Mouse (Mus musculus): ENCODE measurements at regions not wholly inside any gene's neighbourhood (a gene's known extent, or its start where the extent isn't known, plus 50 kb on each side); places are given as distances from the start of the nearest gene placed in this dataset.

GRCm38 (mm10) chr13:107919403-107919802 is 124.8 kb upstream of the Smim15 start:
- no peak overlapping the region for H3K4me3 ChIP-seq (ENCODE audit: low read depth, low read length)
- no peak for TF ChIP-seq CTCF (IDR thresholded peaks at IDR 0.05; ENCODE audit: low read depth)
- H3K27me3 ChIP-seq (ENCODE audit: insufficient read depth, low read length): no peaks in the 10 kb centered on the region
- no peak overlapping the region for H3K27ac ChIP-seq (ENCODE audit: low read depth)
- 93% methylated on average over 3 of the region's 3 CpGs for WGBS
- no peaks in the 10 kb centered on the region; the same call in 1 of the 2 replicates for H3K4me1 ChIP-seq (ENCODE audit: insufficient read depth)
- ATAC-seq (ENCODE audit: insufficient read depth) (no peak), DNase-seq (no peak)
- no peaks in the 10 kb centered on the region for H3K9me3 ChIP-seq (ENCODE audit: low read depth, low read length)
- H3K36me3 ChIP-seq (ENCODE audit: insufficient read depth): no peaks in the 10 kb centered on the region
- no peak overlapping the region for H3K9ac ChIP-seq
- no peak overlapping the region for H3K4me2 ChIP-seq

DNA sequence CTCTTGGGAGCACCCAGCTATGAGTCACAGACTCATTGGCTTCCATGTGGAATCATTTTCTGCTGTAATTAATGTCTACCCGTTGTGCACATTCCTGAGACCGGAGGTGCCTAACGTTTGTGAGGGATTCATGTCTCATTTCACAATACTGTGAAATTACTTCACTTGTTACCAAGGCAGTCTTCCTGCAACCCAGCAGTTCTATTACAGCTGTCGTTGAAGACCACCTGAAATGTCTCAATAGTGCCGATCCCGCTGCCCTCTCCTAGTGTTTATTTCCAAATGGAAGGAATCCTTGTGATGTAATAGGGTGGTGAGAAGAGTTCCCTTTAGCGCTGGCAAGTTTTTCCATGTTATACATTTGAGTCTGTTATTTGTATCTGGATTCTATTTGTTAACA is 125.8 kb upstream of the Smim15 start:
- no peaks in the 10 kb centered on the region for H3K4me1 ChIP-seq (ENCODE audit: insufficient read depth)
- no peak overlapping the region for H3K4me2 ChIP-seq
- no peak overlapping the region for H3K4me3 ChIP-seq (ENCODE audit: low read depth, low read length)
- H3K36me3 ChIP-seq (ENCODE audit: insufficient read depth): no peaks in the 10 kb centered on the region
- no peak overlapping the region for H3K27ac ChIP-seq (ENCODE audit: low read depth)
- DNase-seq (no peak), ATAC-seq (ENCODE audit: insufficient read depth) (no peak)
- 75% methylated on average over 7 of the region's 7 CpGs for WGBS
- no peak overlapping the region for H3K9ac ChIP-seq
- no peaks in the 10 kb centered on the region for H3K9me3 ChIP-seq (ENCODE audit: low read depth, low read length)
- TF ChIP-seq CTCF (IDR thresholded peaks at IDR 0.05; ENCODE audit: low read depth): no peak
- no peaks in the 10 kb centered on the region for H3K27me3 ChIP-seq (ENCODE audit: insufficient read depth, low read length)

- no peaks in the 10 kb centered on the region for H3K36me3 ChIP-seq (ENCODE audit: insufficient read depth)
- no peaks in the 10 kb centered on the region for H3K4me1 ChIP-seq (ENCODE audit: insufficient read depth)
- no peak overlapping the region for H3K4me3 ChIP-seq (ENCODE audit: low read depth, low read length)
- H3K9ac ChIP-seq: no peak overlapping the region
- no peak for ATAC-seq (ENCODE audit: insufficient read depth)
- DNase-seq: no peak
- H3K9me3 ChIP-seq (ENCODE audit: low read depth, low read length): no peaks in the 10 kb centered on the region
- H3K27me3 ChIP-seq (ENCODE audit: insufficient read depth, low read length): no peaks in the 10 kb centered on the region
- TF ChIP-seq CTCF (IDR thresholded peaks at IDR 0.05; ENCODE audit: low read depth): no peak
- no peak overlapping the region for H3K4me2 ChIP-seq
- WGBS: 89% methylated on average over 10 of the region's 10 CpGs
- no peak overlapping the region for H3K27ac ChIP-seq (ENCODE audit: low read depth)
These were observed 126.2 kb upstream of the Smim15 start for GRCm38 (mm10) chr13:107918065-107918464.

GRCm38 (mm10) chr13:107917564-107917963 is 126.7 kb upstream of the Smim15 start:
- Histone ChIP-seq H3K9me3 (ENCODE audit: low read depth, low read length) (no peaks in the 10 kb centered on the region), H3K4me1 (ENCODE audit: insufficient read depth) (no peaks in the 10 kb centered on the region)
- WGBS: 86% methylated on average over 3 of the region's 3 CpGs

DNA sequence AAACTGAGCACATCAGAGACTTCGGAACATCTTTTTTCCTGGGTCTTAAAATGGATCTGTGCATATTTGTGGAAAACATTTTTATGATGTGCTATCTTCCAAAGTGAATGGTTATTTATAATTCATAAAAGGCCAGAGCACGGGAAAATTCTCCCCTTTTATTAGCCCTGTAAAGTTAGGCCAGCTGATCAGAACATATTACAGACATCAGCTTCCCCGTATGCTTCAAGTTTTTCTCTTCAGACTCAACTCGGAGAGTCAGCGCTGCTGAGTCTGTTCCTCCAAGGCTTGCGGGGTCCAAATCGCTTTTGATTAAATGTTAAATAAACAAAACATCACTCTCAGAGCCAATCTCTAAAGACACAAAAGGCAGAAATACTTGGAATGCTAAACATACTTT is 134.1 kb upstream of the Smim15 start:
- Histone ChIP-seq H3K27me3 (ENCODE audit: insufficient read depth, low read length) (no peaks in the 10 kb centered on the region), H3K36me3 (ENCODE audit: insufficient read depth) (no peaks in the 10 kb centered on the region), H3K4me3 (ENCODE audit: low read depth, low read length) (no peak overlapping the region), H3K9me3 (ENCODE audit: low read depth, low read length) (no peaks in the 10 kb centered on the region), H3K27ac (ENCODE audit: low read depth) (no peak overlapping the region), H3K4me1 (ENCODE audit: insufficient read depth) (no peaks in the 10 kb centered on the region), H3K4me2 (peak overlapping the region; percentile 20; the same call in 1 of the 2 replicates), H3K9ac (no peak overlapping the region; the same call in 1 of the 2 replicates)
- no peak for TF ChIP-seq CTCF (IDR thresholded peaks at IDR 0.05; ENCODE audit: low read depth)
- WGBS: 26% methylated on average over 7 of the region's 7 CpGs
- DNase-seq (peak; percentile 44), ATAC-seq (ENCODE audit: insufficient read depth) (no peak; the same call in 1 of the 2 replicates)

More at GRCm38 (mm10) chr13:107917564-107917963, 126.7 kb upstream of the Smim15 start:
- H3K36me3 ChIP-seq (ENCODE audit: insufficient read depth): no peaks in the 10 kb centered on the region
- TF ChIP-seq CTCF (IDR thresholded peaks at IDR 0.05; ENCODE audit: low read depth): no peak
- H3K27me3 ChIP-seq (ENCODE audit: insufficient read depth, low read length): no peaks in the 10 kb centered on the region
- ATAC-seq (ENCODE audit: insufficient read depth) (no peak), DNase-seq (no peak)
- no peak overlapping the region for H3K9ac ChIP-seq
- no peak overlapping the region for H3K4me2 ChIP-seq
- H3K4me3 ChIP-seq (ENCODE audit: low read depth, low read length): no peak overlapping the region
- H3K27ac ChIP-seq (ENCODE audit: low read depth): no peak overlapping the region

DNA sequence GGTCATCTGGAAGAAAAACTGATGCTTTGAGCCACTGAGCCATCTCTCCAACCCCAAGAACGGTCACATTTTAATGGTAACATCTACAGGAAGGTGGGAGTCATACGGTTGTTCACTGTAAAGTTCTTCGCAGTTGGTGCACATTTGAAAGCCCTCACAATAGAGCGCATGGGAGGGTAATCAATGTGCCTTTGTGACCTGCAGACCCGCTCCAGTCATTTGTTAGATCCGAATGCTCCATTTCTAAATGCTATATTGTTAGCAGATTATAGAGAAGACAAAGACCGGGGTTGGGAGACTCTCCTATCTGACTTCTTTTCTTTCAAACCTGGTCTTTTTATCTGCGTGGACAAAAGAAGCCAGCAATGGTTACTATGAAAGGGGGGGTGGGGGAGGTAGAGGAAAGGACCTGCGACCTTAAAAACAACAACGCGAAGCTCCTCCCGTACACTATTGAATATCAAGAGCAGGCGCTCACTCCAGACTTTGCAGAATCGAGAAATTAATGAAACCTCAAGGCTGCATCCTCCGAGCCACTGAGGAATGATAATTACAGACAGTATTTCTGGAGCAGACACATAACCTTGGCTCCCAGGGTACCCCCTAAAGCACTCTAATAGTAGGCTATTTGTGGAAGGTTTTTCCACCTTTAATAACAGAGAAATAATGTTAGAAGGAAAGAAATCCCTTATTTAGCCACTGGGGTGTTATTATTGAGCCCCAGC is 134.7 kb upstream of the Smim15 start:
- H3K9me3 ChIP-seq (ENCODE audit: low read depth, low read length): no peaks in the 10 kb centered on the region
- no peaks in the 10 kb centered on the region for H3K36me3 ChIP-seq (ENCODE audit: insufficient read depth)
- no peak overlapping the region for H3K9ac ChIP-seq
- TF ChIP-seq CTCF (IDR thresholded peaks at IDR 0.05; ENCODE audit: low read depth): no peak
- 76% methylated on average over 15 of the region's 15 CpGs for WGBS
- H3K27ac ChIP-seq (ENCODE audit: low read depth): no peak overlapping the region
- H3K27me3 ChIP-seq (ENCODE audit: insufficient read depth, low read length): no peaks in the 10 kb centered on the region
- H3K4me1 ChIP-seq (ENCODE audit: insufficient read depth): no peaks in the 10 kb centered on the region
- H3K4me2 ChIP-seq: no peak overlapping the region
- no peak overlapping the region for H3K4me3 ChIP-seq (ENCODE audit: low read depth, low read length)
- no peak for DNase-seq
- ATAC-seq (ENCODE audit: insufficient read depth): no peak

GRCm38 (mm10) chr13:107907966-107908365 is 136.3 kb upstream of the Smim15 start:
- 0 out of 2 replicates have a peak, but pooled peaks cover 3% of the 10 kb centered on the region for H3K4me1 ChIP-seq (ENCODE audit: insufficient read depth)
- no peak overlapping the region for H3K27ac ChIP-seq (ENCODE audit: low read depth)
- TF ChIP-seq CTCF (IDR thresholded peaks at IDR 0.05; ENCODE audit: low read depth): no peak
- H3K4me2 ChIP-seq: no peak overlapping the region
- H3K36me3 ChIP-seq (ENCODE audit: insufficient read depth): no peaks in the 10 kb centered on the region
- 89% methylated on average over 5 of the region's 5 CpGs for WGBS
- no peaks in the 10 kb centered on the region for H3K9me3 ChIP-seq (ENCODE audit: low read depth, low read length)
- ATAC-seq (ENCODE audit: insufficient read depth) (no peak), DNase-seq (no peak)
- H3K9ac ChIP-seq: no peak overlapping the region
- no peaks in the 10 kb centered on the region for H3K27me3 ChIP-seq (ENCODE audit: insufficient read depth, low read length)
- no peak overlapping the region for H3K4me3 ChIP-seq (ENCODE audit: low read depth, low read length)

Measured in lung, embryonic 14.5 days (tissue).